Mouse (Mus musculus) lung, embryonic 16.5 days (tissue): ENCODE data around the gene Cacna1i. TPM values are rescaled to one million over a fixed set of nuclear protein-coding genes. Genes with fewer than 3 reads are reported as not detected.

Source experiments
- ATAC-seq: fragments of 200-750 bp; cut with Nextera tagmentation; 2 replicates; pipeline ENCODE4 v1.8.0; 2017; ENCODE audit warnings: low read depth, mild to moderate bottlenecking, moderate library complexity
- H3K27ac ChIP-seq: fragments of 300-500 bp; sonication (generic); 2 replicates; pipeline ENCODE4 v1.5.1; 2014; ENCODE audit warnings: mild to moderate bottlenecking, control low read depth, low read length
- H3K27me3 ChIP-seq: fragments of 300-500 bp; sonication (generic); 2 replicates; pipeline ENCODE4 v1.6.1; 2014; ENCODE audit warnings: low read depth, low read length, mixed read lengths; ENCODE audit not compliant: control insufficient read depth, insufficient read depth
- H3K36me3 ChIP-seq: fragments of 300-500 bp; sonication (generic); 2 replicates; pipeline ENCODE4 v1.6.1; 2014; ENCODE audit warnings: low read length; ENCODE audit not compliant: control insufficient read depth, insufficient read depth
- H3K4me1 ChIP-seq: fragments of 300-500 bp; sonication (generic); replicated peaks from 2 replicates; pipeline ENCODE4 v1.6.1; 2014; ENCODE audit warnings: low read length, mixed read lengths; ENCODE audit not compliant: control insufficient read depth, insufficient read depth
- H3K4me2 ChIP-seq: fragments of 300-500 bp; sonication (generic); 2 replicates; pipeline ENCODE4 v1.6.1; 2014; ENCODE audit warnings: low read depth, low read length, control low read depth
- H3K4me3 ChIP-seq: fragments of 300-500 bp; sonication (generic); 2 replicates; pipeline ENCODE4 v1.5.1; 2014; ENCODE audit warnings: mild to moderate bottlenecking, low read length, control low read depth
- H3K9ac ChIP-seq: fragments of 300-500 bp; sonication (generic); 2 replicates; pipeline ENCODE4 v1.6.1; 2014; ENCODE audit warnings: low read length, control low read depth
- H3K9me3 ChIP-seq: fragments of 300-500 bp; sonication (generic); 2 replicates; pipeline ENCODE4 v1.6.1; 2016; ENCODE audit warnings: low read length; ENCODE audit not compliant: control insufficient read depth
- WGBS: fragments of 180-500 bp; shearing (Covaris S2); extraction: QIAGEN DNeasy Blood & Tissue Kit; methylation state at CpG from one replicate; pipeline ENCODE4 v1.1.7; 2014; 5-methylcytosine and 5-hydroxymethylcytosine counted together
- polyA plus RNA-seq: library from polyadenylated mRNA; unstranded; fragments of >200 nt; fragmentation: Nextera tagmentation; extraction: Ambion mirVana; gene quantifications from 2 replicates; pipeline ENCODE4 v1.2.1, GENCODE M21; 2015

Gene Cacna1i
- polyA plus RNA-seq, 1 experiment from 2014 or later: not detected

DNA sequence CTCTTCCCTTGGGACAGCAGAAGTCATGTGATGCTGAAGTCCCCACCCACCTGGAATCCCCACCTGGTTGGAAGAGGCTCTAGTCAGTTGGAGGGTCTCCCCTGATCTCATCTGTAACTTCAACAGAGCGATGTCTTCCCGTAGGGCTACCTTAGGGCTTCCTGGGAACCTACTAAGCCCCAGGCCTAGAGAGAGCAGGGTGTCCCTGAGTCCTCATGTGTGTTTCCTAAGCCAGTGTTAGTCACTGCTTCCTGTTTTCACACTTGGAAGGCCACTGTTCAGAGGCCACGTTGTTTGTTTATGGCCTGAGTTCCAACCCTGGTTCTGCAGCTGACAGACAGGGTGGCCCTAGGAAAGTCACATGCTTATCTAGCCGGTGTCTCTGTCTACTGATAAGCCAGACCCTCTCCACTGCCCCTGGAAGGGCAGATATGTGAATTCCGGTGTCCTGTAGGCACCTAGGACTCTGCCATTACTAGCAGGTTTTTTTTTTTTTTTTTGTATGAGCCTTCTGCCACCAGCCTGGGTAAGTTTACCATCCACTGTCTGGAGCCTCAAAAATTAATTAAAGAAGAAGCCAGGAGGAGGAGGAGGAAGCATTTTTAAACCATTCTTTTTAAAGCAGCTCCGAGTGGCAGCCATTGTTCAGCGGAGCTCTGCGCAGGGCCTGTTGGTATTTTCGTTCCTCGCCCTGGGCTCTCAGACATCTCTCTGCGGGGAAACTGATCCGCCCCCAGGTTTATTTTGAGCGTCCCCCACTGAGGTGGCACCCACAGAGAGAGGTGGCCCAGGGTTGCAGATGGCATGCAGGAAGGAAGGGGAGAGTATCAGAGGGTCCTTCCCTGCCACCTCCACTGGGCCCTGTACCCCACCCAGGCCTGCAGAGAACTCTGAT is 77.0 kb downstream of the Cacna1i start:
- no peak overlapping the region for H3K4me2 ChIP-seq
- no peak overlapping the region for H3K4me3 ChIP-seq
- no peak overlapping the region for H3K27ac ChIP-seq
- no peaks in the 10 kb centered on the region for H3K36me3 ChIP-seq
- 60% methylated on average over 13 of the region's 13 CpGs for WGBS
- ATAC-seq: no peak
- H3K9me3 ChIP-seq: no peaks in the 10 kb centered on the region
- H3K9ac ChIP-seq: no peak overlapping the region
- no peaks in the 10 kb centered on the region for H3K4me1 ChIP-seq
- H3K27me3 ChIP-seq: no peaks in the 10 kb centered on the region; the same call in 1 of the 2 replicates

DNA sequence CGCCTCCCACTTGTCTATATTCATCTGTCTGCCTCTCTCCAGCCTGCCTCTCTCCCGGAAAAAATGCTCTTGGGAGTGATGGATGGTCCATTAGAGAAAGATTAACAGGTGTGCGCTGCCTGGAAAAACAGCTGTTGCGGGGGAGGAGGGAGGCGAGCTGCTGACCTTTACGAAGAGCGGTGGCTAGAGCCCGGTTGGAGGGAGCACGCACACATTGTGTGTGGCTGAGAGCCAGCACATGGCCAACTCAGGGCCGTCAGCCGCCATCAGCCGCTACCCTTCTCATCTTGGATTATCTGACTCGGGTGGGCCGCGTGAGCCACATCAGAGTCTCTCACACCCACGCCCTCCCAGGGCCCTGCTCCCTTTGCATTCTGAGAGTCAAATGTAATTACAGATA is 79.9 kb downstream of the Cacna1i start:
- 15% methylated on average over 16 of the region's 16 CpGs for WGBS
- Histone ChIP-seq H3K9ac (no peak overlapping the region), H3K4me1 (no peaks in the 10 kb centered on the region), H3K9me3 (no peaks in the 10 kb centered on the region), H3K27me3 (no peaks in the 10 kb centered on the region; the same call in 1 of the 2 replicates), H3K27ac (no peak overlapping the region), H3K36me3 (no peaks in the 10 kb centered on the region), H3K4me3 (no peak overlapping the region), H3K4me2 (no peak overlapping the region)
- ATAC-seq: no peak

DNA sequence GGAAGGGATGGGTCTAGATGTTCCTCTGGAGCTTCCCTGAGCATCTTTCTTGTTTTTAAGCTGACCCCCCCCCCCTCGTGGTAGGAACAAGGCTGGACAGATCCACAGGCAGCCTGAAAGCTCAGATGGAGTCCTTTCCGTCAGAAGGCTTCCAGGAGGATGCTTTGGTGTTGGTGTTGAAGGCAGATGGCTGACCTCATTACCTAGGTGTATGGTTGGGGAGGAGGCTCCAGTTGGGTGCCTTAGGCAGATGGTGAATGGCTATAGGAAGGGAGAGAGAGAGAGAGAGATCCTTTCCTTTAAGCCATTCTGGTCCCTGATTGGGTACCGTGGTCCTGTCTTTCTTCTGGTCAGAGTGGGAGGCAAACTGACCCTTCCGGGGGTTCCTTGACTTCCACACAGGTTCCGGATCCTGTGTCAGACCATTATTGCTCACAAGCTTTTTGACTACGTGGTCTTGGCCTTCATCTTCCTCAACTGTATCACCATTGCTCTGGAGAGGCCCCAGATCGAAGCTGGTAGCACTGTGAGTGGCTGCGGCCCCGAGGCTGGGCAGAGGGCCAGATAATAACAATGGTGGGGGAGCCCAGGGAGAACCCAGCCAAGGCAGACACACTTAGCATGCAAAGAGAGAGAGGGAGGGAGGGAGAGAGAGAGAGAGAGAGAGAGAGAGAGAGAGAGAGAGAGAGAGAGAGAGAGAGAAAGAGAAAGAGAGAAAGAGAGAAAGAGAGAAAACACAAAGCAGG is 86.4 kb downstream of the Cacna1i start:
- no peak overlapping the region for H3K9ac ChIP-seq
- H3K4me2 ChIP-seq: no peak overlapping the region
- no peaks in the 10 kb centered on the region for H3K27me3 ChIP-seq
- WGBS: 65% methylated on average over 9 of the region's 9 CpGs
- no peaks in the 10 kb centered on the region for H3K9me3 ChIP-seq
- H3K36me3 ChIP-seq: no peaks in the 10 kb centered on the region
- no peak for ATAC-seq
- no peak overlapping the region for H3K27ac ChIP-seq
- H3K4me3 ChIP-seq: no peak overlapping the region
- no peaks in the 10 kb centered on the region for H3K4me1 ChIP-seq

DNA sequence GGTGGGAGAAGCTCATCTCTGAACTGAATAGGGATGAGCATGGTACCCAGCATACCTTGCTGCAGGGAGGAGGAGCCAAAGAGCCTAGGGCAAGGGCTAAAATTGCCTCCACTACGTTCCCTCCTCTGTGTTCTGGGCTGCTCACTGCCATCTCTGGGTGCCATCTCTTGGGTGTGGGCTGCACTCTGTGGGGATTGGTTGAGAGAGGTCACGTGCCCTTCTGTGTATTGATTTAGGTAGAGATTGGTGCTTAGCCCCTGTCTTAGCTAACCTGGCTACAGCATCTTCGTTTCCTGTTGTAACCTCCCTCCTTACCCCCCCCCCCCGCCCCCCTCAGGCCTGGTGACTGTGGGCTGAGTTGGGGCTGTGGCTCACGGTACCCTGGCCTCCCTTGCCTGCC is 87.8 kb downstream of the Cacna1i start:
- H3K9me3 ChIP-seq: no peaks in the 10 kb centered on the region
- no peaks in the 10 kb centered on the region for H3K4me1 ChIP-seq
- H3K9ac ChIP-seq: no peak overlapping the region
- no peaks in the 10 kb centered on the region for H3K36me3 ChIP-seq
- no peak for ATAC-seq
- no peaks in the 10 kb centered on the region for H3K27me3 ChIP-seq
- no peak overlapping the region for H3K27ac ChIP-seq
- H3K4me3 ChIP-seq: no peak overlapping the region
- H3K4me2 ChIP-seq: no peak overlapping the region
- 60% methylated on average over 5 of the region's 5 CpGs for WGBS

DNA sequence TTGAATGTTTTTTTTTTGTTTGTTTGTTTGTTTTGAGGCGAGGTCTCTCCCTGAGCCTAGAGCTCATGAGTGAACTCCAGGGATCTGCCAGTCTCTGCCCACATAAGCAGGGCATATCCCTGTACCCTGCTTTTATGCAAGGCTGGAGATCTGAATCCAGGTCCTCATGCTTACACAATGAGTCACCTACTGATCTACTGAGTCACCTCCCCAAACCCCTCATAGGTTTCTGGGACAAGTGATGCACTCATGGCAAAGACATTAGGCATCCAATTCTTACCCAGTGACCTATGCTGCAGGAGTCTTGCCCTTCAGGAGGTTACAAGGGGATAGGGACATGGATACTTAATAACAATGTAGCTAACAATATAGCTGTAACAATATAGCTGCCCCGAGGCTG is 100.1 kb downstream of the Cacna1i start:
- H3K4me1 ChIP-seq: no peaks in the 10 kb centered on the region
- no peak overlapping the region for H3K4me3 ChIP-seq
- H3K27ac ChIP-seq: no peak overlapping the region
- no peaks in the 10 kb centered on the region for H3K27me3 ChIP-seq
- no peak overlapping the region for H3K9ac ChIP-seq
- no peak for ATAC-seq
- H3K4me2 ChIP-seq: no peak overlapping the region
- WGBS: 80% methylated on average over 2 of the region's 2 CpGs
- no peaks in the 10 kb centered on the region for H3K9me3 ChIP-seq
- H3K36me3 ChIP-seq: no peaks in the 10 kb centered on the region

DNA sequence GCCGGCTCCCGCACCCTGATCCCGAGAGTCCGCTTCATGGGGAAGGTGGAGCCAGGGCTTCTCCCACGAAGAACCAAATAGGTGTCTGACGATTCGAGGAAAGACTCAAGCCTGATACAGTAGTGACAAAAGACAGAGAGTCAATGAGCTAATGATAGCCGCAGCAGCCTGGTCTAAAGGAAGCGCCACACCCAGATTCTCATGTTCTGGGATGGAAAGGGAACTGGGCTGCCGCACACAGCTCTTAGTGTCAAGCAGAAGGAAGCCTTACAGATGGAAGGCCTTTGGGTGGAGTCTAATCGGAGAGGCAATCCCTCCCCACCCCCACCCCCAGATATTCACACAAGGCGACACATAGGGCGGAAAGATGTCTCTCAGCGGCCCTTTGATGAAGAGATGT is 104.8 kb downstream of the Cacna1i start:
- H3K4me3 ChIP-seq: no peak overlapping the region
- no peak overlapping the region for H3K9ac ChIP-seq
- H3K27me3 ChIP-seq: no peaks in the 10 kb centered on the region
- no peak overlapping the region for H3K4me2 ChIP-seq
- no peak for ATAC-seq
- H3K4me1 ChIP-seq: no peaks in the 10 kb centered on the region
- H3K36me3 ChIP-seq: no peaks in the 10 kb centered on the region
- no peaks in the 10 kb centered on the region for H3K9me3 ChIP-seq
- 77% methylated on average over 14 of the region's 14 CpGs for WGBS
- H3K27ac ChIP-seq: no peak overlapping the region

DNA sequence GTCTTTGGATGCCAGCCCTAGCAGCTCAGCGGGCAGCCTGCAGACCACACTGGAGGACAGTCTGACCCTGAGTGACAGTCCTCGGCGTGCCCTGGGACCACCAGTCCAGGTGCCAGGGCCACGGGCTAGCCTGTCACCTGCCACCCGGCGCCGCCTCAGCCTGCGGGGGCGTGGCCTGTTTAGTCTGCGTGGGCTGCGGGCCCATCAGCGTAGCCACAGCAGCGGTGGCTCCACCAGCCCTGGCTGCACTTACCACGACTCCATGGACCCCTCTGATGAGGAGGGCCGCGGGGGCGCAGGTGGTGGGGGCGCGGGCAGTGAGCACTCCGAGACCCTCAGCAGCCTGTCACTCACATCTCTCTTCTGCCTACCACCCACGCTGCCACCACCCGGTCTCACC is 108.0 kb downstream of the Cacna1i start:
- WGBS: 50% methylated on average over 22 of the region's 22 CpGs
- Histone ChIP-seq H3K4me2 (no peak overlapping the region), H3K4me1 (no peaks in the 10 kb centered on the region), H3K27me3 (no peaks in the 10 kb centered on the region), H3K27ac (no peak overlapping the region), H3K36me3 (no peaks in the 10 kb centered on the region), H3K4me3 (no peak overlapping the region), H3K9me3 (no peaks in the 10 kb centered on the region), H3K9ac (no peak overlapping the region)
- no peak for ATAC-seq

DNA sequence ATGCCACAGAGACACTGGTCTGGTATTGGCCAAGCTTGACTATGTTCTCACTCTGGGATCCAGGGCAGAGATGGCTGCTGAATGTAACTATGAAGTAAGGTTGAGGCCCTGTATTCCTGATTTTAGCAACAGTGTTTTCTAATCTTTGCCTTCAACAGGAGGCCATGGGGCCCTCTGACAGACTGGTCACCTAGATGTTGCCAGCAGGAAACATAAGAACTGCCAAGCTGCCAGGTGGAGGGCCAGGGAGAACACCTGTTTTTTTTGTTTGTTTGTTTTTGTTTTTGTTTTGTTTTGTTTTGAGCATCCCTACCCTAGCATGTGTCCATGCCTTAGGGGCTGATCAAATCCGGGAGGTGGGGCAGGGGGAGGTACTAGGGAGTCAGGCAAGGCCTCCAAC is 112.4 kb downstream of the Cacna1i start:
- Histone ChIP-seq H3K4me2 (no peak overlapping the region), H3K27ac (no peak overlapping the region), H3K9ac (no peak overlapping the region), H3K36me3 (no peaks in the 10 kb centered on the region), H3K9me3 (no peaks in the 10 kb centered on the region), H3K27me3 (no peaks in the 10 kb centered on the region), H3K4me3 (no peak overlapping the region), H3K4me1 (no peaks in the 10 kb centered on the region)
- no peak for ATAC-seq
- WGBS: 75% methylated on average over 1 of the region's 1 CpGs

DNA sequence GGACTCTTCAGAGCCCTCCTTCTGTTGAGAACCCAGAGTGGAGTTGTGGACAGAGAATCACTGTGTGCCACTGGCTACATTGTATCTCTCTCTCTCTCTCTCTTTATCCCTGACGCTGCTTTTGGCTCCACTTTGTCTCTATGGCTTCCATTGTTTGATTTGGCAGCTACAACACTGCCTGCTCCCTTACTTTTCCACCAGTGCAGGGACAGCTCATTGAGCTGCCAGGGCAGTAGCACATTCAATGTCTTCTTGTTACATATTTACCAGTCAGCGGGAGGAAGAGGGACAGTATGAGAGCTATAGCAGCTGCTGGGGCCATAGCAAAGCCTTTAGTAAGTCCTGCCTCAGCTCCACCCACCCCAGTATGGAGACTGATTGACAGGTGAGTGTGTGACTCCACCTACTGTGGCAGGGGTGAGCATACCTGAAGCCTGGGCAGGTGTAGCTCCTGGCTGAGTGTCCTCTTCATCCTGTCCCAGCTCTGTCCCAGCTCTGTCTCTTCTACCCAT is 114.4 kb downstream of the Cacna1i start:
- Histone ChIP-seq H3K9ac (no peak overlapping the region), H3K4me3 (no peak overlapping the region), H3K9me3 (no peaks in the 10 kb centered on the region), H3K4me1 (no peaks in the 10 kb centered on the region), H3K27ac (no peak overlapping the region), H3K4me2 (no peak overlapping the region), H3K36me3 (no peaks in the 10 kb centered on the region), H3K27me3 (no peaks in the 10 kb centered on the region)
- no peak for ATAC-seq
- 42% methylated on average over 2 of the region's 2 CpGs for WGBS
